Mouse (Mus musculus) thymus, adult 2 months (tissue): ENCODE data around the gene Phf24. TPM values are rescaled to one million over a fixed set of nuclear protein-coding genes. Genes with fewer than 3 reads are reported as not detected.

Experiments used
- DNase-seq: peaks from one replicate; pipeline ENCODE4 v3.0.0; 2021
- H3K27ac ChIP-seq: fragments of 200-500 bp; 2 replicates; pipeline ENCODE4 v1.5.1; 2012; ENCODE audit warnings: low read length, control low read depth; ENCODE audit not compliant: control insufficient read depth, insufficient read depth
- H3K27me3 ChIP-seq: fragments of 200-500 bp; 2 replicates; pipeline ENCODE4 v1.6.1; 2012; ENCODE audit warnings: mild to moderate bottlenecking, low read length, moderate library complexity, mixed read lengths; ENCODE audit not compliant: control insufficient read depth, insufficient read depth
- H3K36me3 ChIP-seq: fragments of 200-500 bp; 2 replicates; pipeline ENCODE4 v1.6.1; 2012; ENCODE audit warnings: mild to moderate bottlenecking, low read length, moderate library complexity; ENCODE audit not compliant: control insufficient read depth, insufficient read depth
- H3K4me1 ChIP-seq: fragments of 200-500 bp; replicated peaks from 2 replicates; pipeline ENCODE4 v1.6.1; 2012; ENCODE audit warnings: low read length; ENCODE audit not compliant: control insufficient read depth, insufficient read depth
- H3K4me3 ChIP-seq: fragments of 200-500 bp; 2 replicates; pipeline ENCODE4 v1.5.1; 2012; ENCODE audit warnings: mild to moderate bottlenecking, low read length, control low read depth, moderate library complexity; ENCODE audit not compliant: control insufficient read depth, insufficient read depth
- CTCF ChIP-seq: fragments of 200-500 bp; IDR thresholded peaks from 2 replicates; pipeline ENCODE4 v1.5.1; 2012; ENCODE audit warnings: mild to moderate bottlenecking, control low read depth, low read length, moderate library complexity, borderline replicate concordance; ENCODE audit not compliant: control insufficient read depth, poor library complexity, insufficient read depth; ENCODE audit errors: extremely low read depth
- POLR2A ChIP-seq: fragments of 200-500 bp; IDR thresholded peaks from 2 replicates; pipeline ENCODE4 v1.6.1; 2012; ENCODE audit warnings: mild to moderate bottlenecking, low read length, control low read depth, moderate library complexity; ENCODE audit not compliant: control insufficient read depth, poor library complexity, insufficient read depth; ENCODE audit errors: extremely low read depth
- WGBS: fragments of 180-500 bp; shearing (Covaris S2); methylation state at CpG from one replicate; pipeline ENCODE4 v1.1.7; 2018; 5-methylcytosine and 5-hydroxymethylcytosine counted together
- polyA plus RNA-seq: library from polyadenylated mRNA; depleted of rRNA; stranded (reverse); fragments of >200 nt; gene quantifications from 2 replicates; pipeline ENCODE4 v1.2.3, GENCODE M21; 2012

Phf24 gene
- polyA plus RNA-seq, 1 experiment: 2.3 TPM

GRCm38 (mm10) chr4:42951206-42952195 is 35.0 kb downstream of the Phf24 start:
- no peaks in the 10 kb centered on the region for H3K36me3 ChIP-seq
- H3K4me1 ChIP-seq: peaks cover 23% of the 10 kb centered on the region
- H3K4me3 ChIP-seq: no peak overlapping the region
- H3K27me3 ChIP-seq: no peaks in the 10 kb centered on the region
- 46% methylated on average over 11 of the region's 11 CpGs for WGBS
- no peak for TF ChIP-seq POLR2A
- TF ChIP-seq CTCF: no peak
- no peak for DNase-seq
- no peak overlapping the region for H3K27ac ChIP-seq

GRCm38 (mm10) chr4:42952563-42952962 is 36.1 kb downstream of the Phf24 start:
- WGBS: 97% methylated on average over 7 of the region's 7 CpGs
- no peaks in the 10 kb centered on the region for H3K36me3 ChIP-seq
- no peak for TF ChIP-seq POLR2A
- no peak for TF ChIP-seq CTCF
- H3K4me3 ChIP-seq: no peak overlapping the region
- no peak for DNase-seq
- no peak overlapping the region for H3K27ac ChIP-seq
- peaks cover 23% of the 10 kb centered on the region for H3K4me1 ChIP-seq
- no peaks in the 10 kb centered on the region for H3K27me3 ChIP-seq

- Histone ChIP-seq H3K27me3 (no peaks in the 10 kb centered on the region), H3K4me1 (peaks cover 23% of the 10 kb centered on the region), H3K27ac (no peak overlapping the region), H3K4me3 (no peak overlapping the region), H3K36me3 (no peaks in the 10 kb centered on the region)
- DNase-seq: no peak
- WGBS: 85% methylated on average over 10 of the region's 10 CpGs
- TF ChIP-seq CTCF (no peak), POLR2A (no peak)
Measured at GRCm38 (mm10) chr4:42953435-42954094, 37.1 kb downstream of the Phf24 start.

DNA sequence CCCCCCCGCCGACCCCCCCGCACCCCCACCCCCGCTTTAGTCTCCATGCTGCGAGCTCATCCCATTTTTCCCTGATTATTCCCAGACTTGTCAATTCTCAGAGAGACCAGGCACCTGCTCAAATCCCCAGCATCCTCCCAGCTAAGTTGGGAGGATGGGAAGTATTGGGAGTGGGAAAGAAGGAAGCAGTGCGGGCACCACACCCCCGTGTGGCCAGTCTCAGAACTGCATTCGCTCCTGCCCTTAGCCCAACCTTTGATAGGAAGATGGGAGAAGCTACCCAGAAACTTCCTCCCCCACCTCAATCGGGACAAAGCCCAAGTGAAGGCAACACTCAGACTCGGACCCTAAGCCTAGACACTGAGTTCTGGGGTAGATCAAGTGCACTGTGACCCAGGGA is 37.8 kb downstream of the Phf24 start:
- H3K27ac ChIP-seq: no peak overlapping the region
- H3K4me1 ChIP-seq: peaks cover 21% of the 10 kb centered on the region
- DNase-seq: peak; percentile 35
- 31% methylated on average over 10 of the region's 10 CpGs for WGBS
- H3K4me3 ChIP-seq: no peak overlapping the region
- TF ChIP-seq POLR2A: no peak
- TF ChIP-seq CTCF: peak; percentile 90
- H3K36me3 ChIP-seq: no peaks in the 10 kb centered on the region
- no peaks in the 10 kb centered on the region for H3K27me3 ChIP-seq

DNA sequence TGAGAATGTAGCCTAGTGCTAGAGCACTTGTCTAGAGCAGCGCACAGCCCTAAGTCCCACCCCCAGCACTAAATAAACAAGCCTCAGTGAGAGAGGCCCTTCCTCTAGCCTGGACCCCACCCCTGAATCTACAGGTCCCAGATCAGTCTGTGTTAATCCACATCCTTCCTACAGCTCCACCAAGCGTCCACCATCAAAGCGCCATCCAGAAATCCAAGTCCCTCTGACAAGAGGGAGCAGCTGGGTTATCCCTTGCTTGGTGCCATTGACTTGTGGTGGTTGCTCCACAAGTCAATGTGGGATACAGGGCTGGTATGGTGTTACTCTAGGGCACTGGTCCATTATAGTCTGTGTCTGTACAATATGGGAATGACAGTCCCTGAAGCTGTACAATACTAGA is 38.7 kb downstream of the Phf24 start:
- Histone ChIP-seq H3K27ac (no peak overlapping the region), H3K36me3 (no peaks in the 10 kb centered on the region), H3K4me1 (peaks cover 18% of the 10 kb centered on the region), H3K4me3 (no peak overlapping the region), H3K27me3 (no peaks in the 10 kb centered on the region)
- WGBS: 93% methylated on average over 3 of the region's 3 CpGs
- TF ChIP-seq POLR2A (no peak), CTCF (no peak)
- DNase-seq: no peak

DNA sequence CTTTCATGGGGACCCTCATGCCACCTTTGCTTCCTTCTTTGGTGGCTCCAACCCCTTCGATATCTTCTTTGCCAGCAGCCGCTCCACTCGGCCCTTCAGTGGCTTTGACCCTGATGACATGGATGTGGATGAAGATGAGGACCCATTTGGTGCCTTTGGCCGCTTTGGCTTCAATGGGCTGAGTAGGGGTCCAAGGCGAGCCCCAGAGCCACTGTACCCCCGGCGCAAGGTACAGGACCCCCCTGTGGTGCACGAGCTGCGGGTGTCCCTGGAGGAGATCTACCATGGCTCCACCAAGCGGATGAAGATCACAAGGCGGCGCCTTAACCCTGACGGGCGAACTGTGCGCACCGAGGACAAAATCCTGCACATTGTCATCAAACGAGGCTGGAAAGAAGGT is 40.1 kb downstream of the Phf24 start:
- WGBS: 97% methylated on average over 17 of the region's 17 CpGs
- H3K4me1 ChIP-seq: peaks cover 4% of the 10 kb centered on the region
- H3K36me3 ChIP-seq: no peaks in the 10 kb centered on the region
- no peak overlapping the region for H3K4me3 ChIP-seq
- TF ChIP-seq CTCF: no peak
- no peak for TF ChIP-seq POLR2A
- H3K27ac ChIP-seq: no peak overlapping the region
- H3K27me3 ChIP-seq: no peaks in the 10 kb centered on the region
- no peak for DNase-seq
